Mouse (Mus musculus) lung, postnatal 0 days (tissue): ENCODE measurements at regions not wholly inside any gene's neighbourhood (a gene's known extent, or its start where the extent isn't known, plus 50 kb on each side); places are given as distances from the start of the nearest gene placed in this dataset.

Experiments used
- CTCF ChIP-seq: IDR thresholded peaks from 2 replicates; pipeline ENCODE4 v1.5.1; 2016; ENCODE audit warnings: antibody characterized with exemption, mild to moderate bottlenecking
- EP300 ChIP-seq: IDR thresholded peaks from 2 replicates; pipeline ENCODE4 v1.6.1; 2016; ENCODE audit warnings: antibody characterized with exemption, mild to moderate bottlenecking, control low read depth

DNA sequence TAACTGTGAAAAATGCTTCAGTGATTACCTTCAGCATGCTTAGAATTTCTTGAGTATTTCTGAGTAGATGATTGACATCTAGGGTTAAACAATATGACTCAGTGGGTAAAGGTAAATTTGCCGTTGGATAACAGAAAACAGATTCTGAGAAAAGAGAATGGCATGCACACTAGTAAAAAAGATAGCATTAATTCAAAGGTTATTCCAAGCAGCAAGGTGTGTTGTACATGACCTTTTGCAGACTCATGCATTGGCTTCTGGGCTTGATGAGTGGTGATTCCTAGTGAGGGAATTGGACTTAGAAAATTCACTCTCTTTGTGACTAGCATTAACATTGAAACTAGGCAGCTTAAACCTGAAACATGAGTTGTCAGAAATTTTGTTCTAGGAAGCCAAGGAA is 665.2 kb upstream of the Fat3 start:
- TF ChIP-seq CTCF (no peak), EP300 (no peak)
